Mouse (Mus musculus) heart, embryonic 13.5 days (tissue): ENCODE data around the gene Pxk. TPM values are rescaled to one million over a fixed set of nuclear protein-coding genes. Genes with fewer than 3 reads are reported as not detected.
"Not testable (repeated sequence)": the region's sequence is repeated elsewhere in the genome, so short reads cannot be mapped to it uniquely, and the experiment has no call there.

Experiments used
- ATAC-seq: fragments of 200-750 bp; cut with Nextera tagmentation; 2 replicates; pipeline ENCODE4 v1.8.0; 2017; ENCODE audit warnings: moderate TSS enrichment; ENCODE audit not compliant: insufficient number of reproducible peaks, low FRiP score, low TSS enrichment; ENCODE audit errors: extremely low read depth
- H3K27ac ChIP-seq: fragments of 300-500 bp; sonication (generic); replicated peaks from 2 replicates; pipeline ENCODE4 v1.5.1; 2015; ENCODE audit warnings: moderate library complexity, mild to moderate bottlenecking, inconsistent platforms
- H3K27me3 ChIP-seq: fragments of 300-500 bp; sonication (generic); replicated peaks from 2 replicates; pipeline ENCODE4 v1.6.1; 2015; ENCODE audit warnings: mild to moderate bottlenecking, inconsistent platforms
- H3K36me3 ChIP-seq: fragments of 300-500 bp; sonication (generic); 2 replicates; pipeline ENCODE4 v1.6.1; 2015; ENCODE audit warnings: mild to moderate bottlenecking, inconsistent platforms
- H3K4me1 ChIP-seq: fragments of 300-500 bp; sonication (generic); 2 replicates; pipeline ENCODE4 v1.6.1; 2015; ENCODE audit warnings: inconsistent platforms
- H3K4me2 ChIP-seq: fragments of 300-500 bp; sonication (generic); 2 replicates; pipeline ENCODE4 v1.6.1; 2015; ENCODE audit warnings: inconsistent platforms, mild to moderate bottlenecking, moderate library complexity
- H3K4me3 ChIP-seq: fragments of 300-500 bp; sonication (generic); 2 replicates; pipeline ENCODE4 v1.5.1; 2015; ENCODE audit warnings: moderate library complexity, mild to moderate bottlenecking, inconsistent platforms
- H3K9ac ChIP-seq: fragments of 300-500 bp; sonication (generic); 2 replicates; pipeline ENCODE4 v1.6.1; 2015; ENCODE audit warnings: inconsistent platforms, mild to moderate bottlenecking, moderate library complexity
- H3K9me3 ChIP-seq: fragments of 300-500 bp; sonication (generic); 2 replicates; pipeline ENCODE4 v1.6.1; 2016; ENCODE audit warnings: inconsistent platforms
- WGBS: fragments of 180-500 bp; shearing (Covaris S2); methylation state at CpG from one replicate; pipeline ENCODE4 v1.1.7; 2015; ENCODE audit warnings: mixed read lengths; 5-methylcytosine and 5-hydroxymethylcytosine counted together
- polyA plus RNA-seq: library from polyadenylated mRNA; unstranded; fragments of >200 nt; fragmentation: Nextera tagmentation; extraction: Ambion mirVana; gene quantifications from 2 replicates; pipeline ENCODE4 v1.2.1, GENCODE M21; 2015

The Pxk gene
- polyA plus RNA-seq, 1 experiment from 2014 or later = 24.6 TPM

GRCm38 (mm10) chr14:8148842-8149241 lies 50.8 kb downstream of the Pxk start:
- Histone ChIP-seq H3K27ac (no peak overlapping the region), H3K36me3 (peaks cover 67% of the 10 kb centered on the region), H3K27me3 (no peaks in the 10 kb centered on the region), H3K4me2 (no peak overlapping the region), H3K4me1 (peaks cover 17% of the 10 kb centered on the region), H3K4me3 (no peak overlapping the region), H3K9ac (no peak overlapping the region), H3K9me3 (no peaks in the 10 kb centered on the region)
- WGBS = 78% methylated on average over 8 of the region's 8 CpGs
- ATAC-seq = no peak

- Histone ChIP-seq H3K36me3 (peaks cover 59% of the 10 kb centered on the region), H3K4me1 (no peaks in the 10 kb centered on the region), H3K9me3 (no peaks in the 10 kb centered on the region), H3K27me3 (no peaks in the 10 kb centered on the region), H3K4me3 (no peak overlapping the region), H3K4me2 (no peak overlapping the region), H3K27ac (no peak overlapping the region), H3K9ac (no peak overlapping the region)
- WGBS = 92% methylated on average over 5 of the region's 5 CpGs
- ATAC-seq = no peak
Observed at GRCm38 (mm10) chr14:8151757-8152156, 53.7 kb downstream of the Pxk start.

- H3K4me2 ChIP-seq = no peak overlapping the region
- no peaks in the 10 kb centered on the region for H3K4me1 ChIP-seq
- H3K27me3 ChIP-seq = no peaks in the 10 kb centered on the region
- no peak for ATAC-seq
- no peaks in the 10 kb centered on the region for H3K9me3 ChIP-seq
- peaks cover 48% of the 10 kb centered on the region for H3K36me3 ChIP-seq
- no peak overlapping the region for H3K9ac ChIP-seq
- H3K27ac ChIP-seq = no peak overlapping the region
- H3K4me3 ChIP-seq = no peak overlapping the region
- WGBS = 80% methylated on average over 3 of the region's 3 CpGs
Observed at GRCm38 (mm10) chr14:8154072-8154471, 56.1 kb downstream of the Pxk start.

GRCm38 (mm10) chr14:8156947-8157346 lies 58.9 kb downstream of the Pxk start:
- Histone ChIP-seq H3K27ac (no peak overlapping the region), H3K4me1 (no peaks in the 10 kb centered on the region), H3K9ac (no peak overlapping the region), H3K9me3 (no peaks in the 10 kb centered on the region), H3K4me2 (no peak overlapping the region), H3K27me3 (no peaks in the 10 kb centered on the region), H3K36me3 (peaks cover 61% of the 10 kb centered on the region), H3K4me3 (no peak overlapping the region)
- ATAC-seq = no peak
- 39% methylated on average over 3 of the region's 3 CpGs for WGBS

- Histone ChIP-seq H3K4me3 (no peak overlapping the region), H3K36me3 (peaks cover 62% of the 10 kb centered on the region), H3K9me3 (no peaks in the 10 kb centered on the region), H3K9ac (no peak overlapping the region), H3K4me2 (no peak overlapping the region), H3K27ac (no peak overlapping the region), H3K27me3 (no peaks in the 10 kb centered on the region), H3K4me1 (no peaks in the 10 kb centered on the region)
- WGBS = 68% methylated on average over 3 of the region's 3 CpGs
- ATAC-seq = no peak
Observed at GRCm38 (mm10) chr14:8158721-8159120, 60.7 kb downstream of the Pxk start.

GRCm38 (mm10) chr14:8159141-8159540 lies 61.1 kb downstream of the Pxk start:
- no peaks in the 10 kb centered on the region for H3K9me3 ChIP-seq
- ATAC-seq = no peak
- 60% methylated on average over 3 of the region's 3 CpGs for WGBS
- H3K36me3 ChIP-seq = peaks cover 64% of the 10 kb centered on the region
- no peak overlapping the region for H3K4me2 ChIP-seq
- H3K27me3 ChIP-seq = no peaks in the 10 kb centered on the region
- H3K27ac ChIP-seq = no peak overlapping the region
- H3K4me3 ChIP-seq = no peak overlapping the region
- H3K4me1 ChIP-seq = no peaks in the 10 kb centered on the region
- no peak overlapping the region for H3K9ac ChIP-seq

- Histone ChIP-seq H3K27me3 (no peaks in the 10 kb centered on the region), H3K9me3 (no peaks in the 10 kb centered on the region), H3K36me3 (peaks cover 77% of the 10 kb centered on the region), H3K4me2 (no peak overlapping the region), H3K9ac (no peak overlapping the region), H3K4me3 (no peak overlapping the region), H3K4me1 (no peaks in the 10 kb centered on the region), H3K27ac (no peak overlapping the region)
- 81% methylated on average over 2 of the region's 2 CpGs for WGBS
- no peak for ATAC-seq
Observed at GRCm38 (mm10) chr14:8161777-8162176, 63.8 kb downstream of the Pxk start.

GRCm38 (mm10) chr14:8164463-8164862 lies 66.5 kb downstream of the Pxk start:
- Histone ChIP-seq H3K27ac (no peak overlapping the region), H3K4me3 (no peak overlapping the region), H3K9ac (no peak overlapping the region), H3K27me3 (no peaks in the 10 kb centered on the region), H3K36me3 (peaks cover 95% of the 10 kb centered on the region), H3K4me2 (no peak overlapping the region), H3K9me3 (no peaks in the 10 kb centered on the region), H3K4me1 (no peaks in the 10 kb centered on the region)
- no peak for ATAC-seq
- 65% methylated on average over 7 of the region's 7 CpGs for WGBS

- H3K9ac ChIP-seq = peak within 1 kb of the TSS; percentile 97
- peak; percentile 99 for ATAC-seq
Observed at GRCm38 (mm10) chr14:8172507-8173410, 74.7 kb downstream of the Pxk start, which contains the start of gene Pdhb. Gene Pdhb, minus strand, starts transcription at chr14:8173025.

GRCm38 (mm10) chr14:8173542-8174250 lies 75.7 kb downstream of the Pxk start:
- ATAC-seq, H3K27me3 ChIP-seq, H3K9me3 ChIP-seq: not testable (repeated sequence)
- peak overlapping the region; percentile 90 for H3K27ac ChIP-seq
- peaks cover 26% of the 10 kb centered on the region for H3K36me3 ChIP-seq
- peak overlapping the region; percentile 93 for H3K4me3 ChIP-seq
- peaks cover 14% of the 10 kb centered on the region for H3K4me1 ChIP-seq
- peak overlapping the region; percentile 73 for H3K9ac ChIP-seq
- H3K4me2 ChIP-seq = peak overlapping the region; percentile 79
- 29% methylated on average over 7 of the region's 7 CpGs for WGBS

More at GRCm38 (mm10) chr14:8172507-8173410, 74.7 kb downstream of the Pxk start, which contains the start of gene Pdhb:
- Histone ChIP-seq H3K9me3 (no peaks in the 10 kb centered on the region), H3K36me3 (peaks cover 36% of the 10 kb centered on the region), H3K4me3 (peak within 1 kb of the TSS; percentile 93), H3K4me2 (peak within 1 kb of the TSS; percentile 79), H3K4me1 (peaks cover 14% of the 10 kb centered on the region), H3K27ac (peak within 1 kb of the TSS; percentile 94), H3K27me3 (no peaks in the 10 kb centered on the region)
- under 1% methylated on average over 64 of the region's 64 CpGs for WGBS

- H3K4me2 ChIP-seq = no peak overlapping the region
- no peak overlapping the region for H3K9ac ChIP-seq
- H3K4me3 ChIP-seq = no peak overlapping the region
- H3K27ac ChIP-seq = no peak overlapping the region
- no peak for ATAC-seq
- 71% methylated on average over 5 of the region's 5 CpGs for WGBS
- H3K27me3 ChIP-seq = no peaks in the 10 kb centered on the region
- H3K4me1 ChIP-seq = peaks cover 14% of the 10 kb centered on the region
- H3K36me3 ChIP-seq = peaks cover 17% of the 10 kb centered on the region
- H3K9me3 ChIP-seq = no peaks in the 10 kb centered on the region
Observed at GRCm38 (mm10) chr14:8174634-8175033, 76.6 kb downstream of the Pxk start.
